Mouse (Mus musculus): ENCODE results near the gene Abi3bp. TPM values are rescaled to one million over a fixed set of nuclear protein-coding genes. Genes with fewer than 3 reads are reported as not detected.

The Abi3bp gene
- polyA plus RNA-seq, 1 experiment from 2014 or later, result 3.0 TPM

DNA sequence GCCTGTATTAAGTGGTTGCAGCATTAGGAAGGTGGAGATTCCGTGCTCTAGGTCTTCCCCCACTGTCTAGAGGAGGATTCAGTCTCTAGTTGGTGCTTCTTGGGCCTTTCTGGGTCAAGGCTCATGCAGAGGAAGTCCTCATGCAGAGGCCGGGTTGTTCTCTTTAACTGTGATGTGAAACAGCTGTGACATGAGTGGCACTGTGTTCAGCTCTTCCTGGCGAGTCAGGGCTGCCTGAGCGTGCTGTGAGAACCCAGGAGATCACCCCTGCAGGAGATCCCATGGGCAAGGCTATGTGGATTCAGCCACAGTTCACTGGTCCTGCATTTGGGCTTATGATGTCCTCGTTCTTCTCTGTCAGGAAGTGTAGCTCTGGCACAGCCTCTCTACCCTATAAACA, 191.8 kb downstream of the Abi3bp start:
- WGBS, result 37% methylated on average over 5 of the region's 5 CpGs
- TF ChIP-seq CTCF (IDR thresholded peaks at IDR 0.05; ENCODE audit: low read depth), result no peak
- Histone ChIP-seq H3K36me3 (ENCODE audit: insufficient read depth, low read length) (no peaks in the 10 kb centered on the region), H3K27ac (no peak overlapping the region), H3K27me3 (ENCODE audit: insufficient read depth, low read length) (no peaks in the 10 kb centered on the region), H3K4me1 (replicated peaks; ENCODE audit: insufficient read depth, low read length) (no peaks in the 10 kb centered on the region), H3K9ac (ENCODE audit: low read depth, low read length) (no peak overlapping the region), H3K9me3 (replicated peaks; ENCODE audit: low read length) (no peaks in the 10 kb centered on the region), H3K4me2 (ENCODE audit: low read length) (no peak overlapping the region), H3K4me3 (replicated peaks; ENCODE audit: low read depth, low read length) (no peak overlapping the region)
- DNase-seq (ENCODE audit: low spot score), result peak; percentile 15
- ATAC-seq (replicated peaks; ENCODE audit: low FRiP score, low read depth), result no peak

DNA sequence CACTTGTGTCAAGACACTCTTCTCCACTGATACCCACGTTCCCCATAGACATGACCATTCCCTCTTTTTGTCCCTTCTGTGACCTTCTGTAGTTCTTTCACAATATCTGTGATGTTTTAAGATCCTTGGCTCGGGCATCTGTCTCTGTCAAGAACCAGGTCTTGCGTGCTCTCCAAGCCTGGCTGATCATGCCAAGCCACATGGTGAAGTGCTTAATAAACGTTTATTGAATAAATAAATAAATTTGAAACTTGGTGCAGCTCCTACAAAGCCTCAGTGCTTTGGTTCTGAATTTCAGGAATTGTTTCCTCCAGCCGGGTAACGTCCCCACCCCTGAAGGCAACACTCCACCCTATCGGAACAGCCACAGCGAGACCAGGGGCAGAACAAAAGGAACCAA, 193.3 kb downstream of the Abi3bp start:
- DNase-seq (ENCODE audit: low spot score) (no peak), ATAC-seq (replicated peaks; ENCODE audit: low FRiP score, low read depth) (no peak)
- Histone ChIP-seq H3K4me2 (ENCODE audit: low read length) (no peak overlapping the region), H3K9ac (ENCODE audit: low read depth, low read length) (no peak overlapping the region), H3K9me3 (replicated peaks; ENCODE audit: low read length) (no peaks in the 10 kb centered on the region), H3K4me1 (replicated peaks; ENCODE audit: insufficient read depth, low read length) (no peaks in the 10 kb centered on the region), H3K27me3 (ENCODE audit: insufficient read depth, low read length) (no peaks in the 10 kb centered on the region), H3K36me3 (ENCODE audit: insufficient read depth, low read length) (no peaks in the 10 kb centered on the region), H3K4me3 (replicated peaks; ENCODE audit: low read depth, low read length) (no peak overlapping the region), H3K27ac (no peak overlapping the region)
- 66% methylated on average over 8 of the region's 8 CpGs for WGBS
- no peak for TF ChIP-seq CTCF (IDR thresholded peaks at IDR 0.05; ENCODE audit: low read depth)

DNA sequence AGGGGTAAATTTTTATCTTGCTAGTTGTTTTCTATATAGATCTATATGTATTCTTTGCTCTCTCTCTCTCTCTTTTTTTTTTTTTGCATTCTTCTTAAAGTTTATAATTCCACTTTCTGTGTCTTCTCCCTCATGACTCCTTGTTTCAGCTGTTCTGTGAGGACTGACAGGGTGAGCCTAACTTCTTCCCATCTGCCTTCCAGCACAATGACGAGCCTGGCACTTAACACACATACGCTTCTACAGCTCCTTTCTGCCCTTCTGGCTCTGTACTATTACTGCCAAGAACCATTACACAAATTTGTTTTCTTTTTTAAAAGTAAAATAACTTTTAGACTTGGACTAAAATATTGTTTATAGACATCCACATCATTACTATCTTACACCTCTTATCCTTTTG, 195.7 kb downstream of the Abi3bp start:
- Histone ChIP-seq H3K27me3 (ENCODE audit: insufficient read depth, low read length) (no peaks in the 10 kb centered on the region), H3K9me3 (replicated peaks; ENCODE audit: low read length) (no peaks in the 10 kb centered on the region), H3K9ac (ENCODE audit: low read depth, low read length) (no peak overlapping the region), H3K4me1 (replicated peaks; ENCODE audit: insufficient read depth, low read length) (no peaks in the 10 kb centered on the region), H3K4me2 (ENCODE audit: low read length) (no peak overlapping the region), H3K27ac (no peak overlapping the region), H3K4me3 (replicated peaks; ENCODE audit: low read depth, low read length) (no peak overlapping the region), H3K36me3 (ENCODE audit: insufficient read depth, low read length) (no peaks in the 10 kb centered on the region)
- 91% methylated on average over 2 of the region's 2 CpGs for WGBS
- no peak for DNase-seq (ENCODE audit: low spot score)
- no peak for ATAC-seq (replicated peaks; ENCODE audit: low FRiP score, low read depth)
- no peak for TF ChIP-seq CTCF (IDR thresholded peaks at IDR 0.05; ENCODE audit: low read depth)

DNA sequence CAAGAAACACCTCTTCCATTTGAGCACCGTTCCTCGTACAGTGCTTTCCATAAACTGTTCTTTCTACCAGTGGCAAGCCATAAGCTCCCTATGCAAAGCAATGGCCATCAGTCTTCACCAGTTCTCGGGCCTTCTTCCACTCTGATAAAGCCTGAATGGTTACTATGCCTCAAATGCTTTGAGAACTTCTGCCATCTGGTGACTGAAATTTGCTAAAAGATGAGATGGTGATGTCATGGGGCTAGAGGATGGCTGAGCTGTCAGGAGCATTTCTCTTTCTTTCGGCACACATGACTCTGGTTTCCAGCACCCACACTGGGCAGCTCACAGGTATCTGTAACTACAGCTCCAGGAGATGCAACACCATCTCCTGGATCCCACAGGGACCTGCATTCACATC, 199.5 kb downstream of the Abi3bp start:
- Histone ChIP-seq H3K27me3 (ENCODE audit: insufficient read depth, low read length) (no peaks in the 10 kb centered on the region), H3K27ac (no peak overlapping the region), H3K4me2 (ENCODE audit: low read length) (no peak overlapping the region), H3K36me3 (ENCODE audit: insufficient read depth, low read length) (no peaks in the 10 kb centered on the region), H3K4me3 (replicated peaks; ENCODE audit: low read depth, low read length) (no peak overlapping the region), H3K9me3 (replicated peaks; ENCODE audit: low read length) (no peaks in the 10 kb centered on the region), H3K4me1 (replicated peaks; ENCODE audit: insufficient read depth, low read length) (no peaks in the 10 kb centered on the region), H3K9ac (ENCODE audit: low read depth, low read length) (no peak overlapping the region)
- ATAC-seq (replicated peaks; ENCODE audit: low FRiP score, low read depth) (0 out of 2 replicates have a peak, but pooled peaks have one; percentile 49), DNase-seq (ENCODE audit: low spot score) (peak; percentile 74)
- 70% methylated on average over 4 of the region's 4 CpGs for WGBS
- peak; percentile 76 for TF ChIP-seq CTCF (IDR thresholded peaks at IDR 0.05; ENCODE audit: low read depth)

DNA sequence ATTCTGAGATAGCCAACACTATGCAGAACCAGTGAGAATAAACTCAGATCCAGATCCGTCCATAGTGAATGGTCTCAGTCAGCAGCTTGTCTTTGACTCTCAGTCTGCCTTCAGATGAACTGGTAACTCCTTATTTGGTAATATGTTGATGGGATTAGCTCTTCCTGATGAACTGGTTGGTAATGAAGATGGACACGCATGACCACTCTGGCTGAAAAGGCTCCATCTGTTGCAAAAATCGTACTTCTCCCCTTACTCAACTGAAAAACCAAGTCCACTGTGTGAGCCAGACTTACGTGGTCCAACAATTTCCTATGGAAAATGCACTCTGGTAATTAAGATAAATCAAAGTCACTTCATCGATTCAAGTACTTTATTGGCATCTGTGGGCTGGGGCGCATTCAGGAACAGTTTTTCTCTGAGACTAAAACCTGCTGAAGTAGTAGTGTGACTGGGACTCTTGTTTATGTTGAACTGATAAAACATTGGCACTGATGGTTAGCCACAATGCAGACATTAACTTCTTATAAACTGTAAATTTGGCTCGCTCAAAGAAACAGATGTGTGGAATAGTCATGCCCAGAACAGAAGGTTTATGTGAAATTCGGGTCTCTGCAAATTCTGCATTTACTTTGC, 203.4 kb downstream of the Abi3bp start:
- Histone ChIP-seq H3K4me2 (ENCODE audit: low read length) (no peak overlapping the region), H3K27ac (no peak overlapping the region), H3K4me3 (replicated peaks; ENCODE audit: low read depth, low read length) (no peak overlapping the region), H3K9ac (ENCODE audit: low read depth, low read length) (no peak overlapping the region), H3K4me1 (replicated peaks; ENCODE audit: insufficient read depth, low read length) (no peaks in the 10 kb centered on the region), H3K27me3 (ENCODE audit: insufficient read depth, low read length) (no peaks in the 10 kb centered on the region), H3K9me3 (replicated peaks; ENCODE audit: low read length) (no peaks in the 10 kb centered on the region), H3K36me3 (ENCODE audit: insufficient read depth, low read length) (no peaks in the 10 kb centered on the region; the same call in 1 of the 2 replicates)
- 81% methylated on average over 8 of the region's 8 CpGs for WGBS
- no peak for TF ChIP-seq CTCF (IDR thresholded peaks at IDR 0.05; ENCODE audit: low read depth)
- ATAC-seq (replicated peaks; ENCODE audit: low FRiP score, low read depth), result no peak
- DNase-seq (ENCODE audit: low spot score), result no peak

DNA sequence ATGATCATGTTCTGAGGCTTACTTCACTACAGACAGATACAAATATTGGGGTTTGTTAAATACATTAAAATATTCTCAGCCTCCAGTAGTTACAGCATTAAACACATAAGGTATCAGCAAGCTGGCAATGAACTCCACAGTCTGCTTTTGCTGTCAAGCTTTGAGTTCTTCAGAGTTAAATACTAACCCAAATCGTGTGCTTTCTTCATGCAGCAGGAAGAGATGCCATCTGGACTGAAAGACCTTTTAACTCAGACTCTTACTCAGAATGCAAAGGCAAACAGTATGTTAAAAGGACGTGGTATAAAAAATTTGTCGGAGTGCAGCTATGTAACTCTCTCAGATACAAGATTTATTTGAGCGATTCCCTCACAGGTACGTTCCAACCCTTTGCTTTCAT, 209.1 kb downstream of the Abi3bp start:
- H3K4me1 ChIP-seq (replicated peaks; ENCODE audit: insufficient read depth, low read length), result no peaks in the 10 kb centered on the region
- no peak for TF ChIP-seq CTCF (IDR thresholded peaks at IDR 0.05; ENCODE audit: low read depth)
- H3K4me2 ChIP-seq (ENCODE audit: low read length), result no peak overlapping the region
- H3K4me3 ChIP-seq (replicated peaks; ENCODE audit: low read depth, low read length), result no peak overlapping the region
- DNase-seq (ENCODE audit: low spot score) (no peak), ATAC-seq (replicated peaks; ENCODE audit: low FRiP score, low read depth) (no peak)
- H3K27ac ChIP-seq, result no peak overlapping the region
- H3K9ac ChIP-seq (ENCODE audit: low read depth, low read length), result no peak overlapping the region
- H3K9me3 ChIP-seq (replicated peaks; ENCODE audit: low read length), result no peaks in the 10 kb centered on the region
- H3K27me3 ChIP-seq (ENCODE audit: insufficient read depth, low read length), result no peaks in the 10 kb centered on the region
- H3K36me3 ChIP-seq (ENCODE audit: insufficient read depth, low read length), result peaks cover 14% of the 10 kb centered on the region
- 93% methylated on average over 5 of the region's 5 CpGs for WGBS

DNA sequence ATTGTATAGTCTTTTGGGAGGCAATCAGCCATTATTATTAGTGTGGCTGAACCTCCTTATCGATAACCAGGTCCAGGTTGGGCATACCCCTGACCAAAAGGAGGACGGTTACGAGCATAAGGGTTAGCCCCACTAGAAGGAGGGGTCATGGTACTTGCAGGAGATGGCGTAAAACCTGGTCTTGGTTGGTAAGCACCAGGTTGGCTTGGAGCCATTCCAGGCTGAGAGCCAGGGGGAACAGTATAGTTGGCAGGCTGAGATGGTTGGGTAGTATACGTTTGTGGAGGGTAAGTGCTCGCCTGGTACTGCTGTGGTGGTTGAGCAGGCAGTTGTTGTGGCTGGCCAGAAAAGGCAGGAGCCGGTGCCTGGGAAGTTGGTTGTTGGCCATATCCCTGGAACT, 213.0 kb downstream of the Abi3bp start:
- Histone ChIP-seq H3K27ac (no peak overlapping the region), H3K4me3 (replicated peaks; ENCODE audit: low read depth, low read length) (no peak overlapping the region), H3K4me2 (ENCODE audit: low read length) (no peak overlapping the region), H3K9ac (ENCODE audit: low read depth, low read length) (no peak overlapping the region), H3K4me1 (replicated peaks; ENCODE audit: insufficient read depth, low read length) (no peaks in the 10 kb centered on the region), H3K27me3 (ENCODE audit: insufficient read depth, low read length) (no peaks in the 10 kb centered on the region), H3K36me3 (ENCODE audit: insufficient read depth, low read length) (peaks cover 16% of the 10 kb centered on the region), H3K9me3 (replicated peaks; ENCODE audit: low read length) (no peaks in the 10 kb centered on the region)
- ATAC-seq (replicated peaks; ENCODE audit: low FRiP score, low read depth), result no peak
- 92% methylated on average over 7 of the region's 7 CpGs for WGBS
- no peak for DNase-seq (ENCODE audit: low spot score)
- no peak for TF ChIP-seq CTCF (IDR thresholded peaks at IDR 0.05; ENCODE audit: low read depth)
